Mouse (Mus musculus) left cerebral cortex, adult 11 months (tissue): ENCODE results near the gene Scrg1.
"Not testable (repeated sequence)": the region's sequence is repeated elsewhere in the genome, so short reads cannot be mapped to it uniquely, and the experiment has no call there.

Source experiments
- DNase-seq: peaks from one replicate; pipeline ENCODE4 v3.0.0; 2022; ENCODE audit warnings: low spot score

Gene Scrg1

GRCm38 (mm10) chr8:57457152-57457551, 1.4 kb downstream of the Scrg1 start:
- no peak for DNase-seq

GRCm38 (mm10) chr8:57457942-57458341, 2.2 kb downstream of the Scrg1 start:
- no peak for DNase-seq

GRCm38 (mm10) chr8:57462839-57463238, 7.1 kb downstream of the Scrg1 start:
- DNase-seq, result no peak

GRCm38 (mm10) chr8:57463757-57464156, 8.0 kb downstream of the Scrg1 start:
- no peak for DNase-seq

- DNase-seq, result no peak
Measured at GRCm38 (mm10) chr8:57468624-57469023, 12.9 kb downstream of the Scrg1 start.

- DNase-seq, result no peak
Measured at GRCm38 (mm10) chr8:57470863-57471262, 15.1 kb downstream of the Scrg1 start.

- DNase-seq, result no peak
Measured at GRCm38 (mm10) chr8:57473751-57474150, 18.0 kb downstream of the Scrg1 start.

- no peak for DNase-seq
Measured at GRCm38 (mm10) chr8:57478406-57478805, 22.7 kb downstream of the Scrg1 start.

- no peak for DNase-seq
Measured at GRCm38 (mm10) chr8:57479700-57480099, 24.0 kb downstream of the Scrg1 start.

- DNase-seq, result no peak
Measured at GRCm38 (mm10) chr8:57480606-57481005, 24.9 kb downstream of the Scrg1 start.

GRCm38 (mm10) chr8:57486491-57487440, 31.0 kb downstream of the Scrg1 start:
- DNase-seq, result no peak

GRCm38 (mm10) chr8:57487441-57488155, 31.9 kb downstream of the Scrg1 start, which contains the start of gene Sap30:
Sap30 (minus strand) TSS chr8:57487860.
- DNase-seq, result peak; percentile 94

GRCm38 (mm10) chr8:57488312-57488765, 32.6 kb downstream of the Scrg1 start:
- no peak for DNase-seq

- no peak for DNase-seq
Measured at GRCm38 (mm10) chr8:57489366-57489765, 33.6 kb downstream of the Scrg1 start.

- DNase-seq, result no peak
Measured at GRCm38 (mm10) chr8:57489896-57490295, 34.2 kb downstream of the Scrg1 start.

GRCm38 (mm10) chr8:57491873-57492272, 36.1 kb downstream of the Scrg1 start:
- DNase-seq, result no peak

GRCm38 (mm10) chr8:57498494-57498846, 42.7 kb downstream of the Scrg1 start:
- no peak for DNase-seq

- DNase-seq, result no peak
Measured at GRCm38 (mm10) chr8:57498847-57499511, 43.3 kb downstream of the Scrg1 start.

- DNase-seq, result peak; percentile 31
Measured at GRCm38 (mm10) chr8:57503641-57504040, 47.9 kb downstream of the Scrg1 start.

GRCm38 (mm10) chr8:57505500-57505899, 49.8 kb downstream of the Scrg1 start:
- not testable (repeated sequence) for DNase-seq

GRCm38 (mm10) chr8:57507556-57508063, 51.9 kb downstream of the Scrg1 start:
- DNase-seq, result no peak

- DNase-seq, result no peak
Measured at GRCm38 (mm10) chr8:57508657-57509056, 52.9 kb downstream of the Scrg1 start.
